Mouse (Mus musculus) testis, adult 2 months (tissue): ENCODE measurements around the gene Slc12a8. TPM values are rescaled to one million over a fixed set of nuclear protein-coding genes. Genes with fewer than 3 reads are reported as not detected.

Source experiments
- H3K27ac ChIP-seq: fragments of 200-500 bp; 2 replicates; pipeline ENCODE4 v1.5.1; 2012; ENCODE audit warnings: low read depth, low read length; ENCODE audit not compliant: control insufficient read depth, insufficient read depth
- H3K27me3 ChIP-seq: fragments of 200-500 bp; 2 replicates; pipeline ENCODE4 v1.6.1; 2012; ENCODE audit warnings: mild to moderate bottlenecking, low read length, moderate library complexity; ENCODE audit not compliant: control insufficient read depth, insufficient read depth
- H3K36me3 ChIP-seq: fragments of 200-500 bp; 2 replicates; pipeline ENCODE4 v1.6.1; 2012; ENCODE audit warnings: mild to moderate bottlenecking, low read length; ENCODE audit not compliant: control insufficient read depth, insufficient read depth
- H3K4me1 ChIP-seq: fragments of 200-500 bp; 2 replicates; pipeline ENCODE4 v1.6.1; 2012; ENCODE audit warnings: low read length; ENCODE audit not compliant: control insufficient read depth, insufficient read depth
- H3K4me3 ChIP-seq: fragments of 200-500 bp; 2 replicates; pipeline ENCODE4 v1.5.1; 2012; ENCODE audit warnings: low read depth, mild to moderate bottlenecking, low read length, moderate library complexity, mixed read lengths; ENCODE audit not compliant: control insufficient read depth
- CTCF ChIP-seq: fragments of 200-500 bp; IDR thresholded peaks from 2 replicates; pipeline ENCODE4 v1.5.1; 2012; ENCODE audit warnings: low read depth, mild to moderate bottlenecking, inconsistent platforms, low read length, moderate library complexity; ENCODE audit not compliant: control insufficient read depth, insufficient read depth, insufficient replicate concordance
- POLR2A ChIP-seq: fragments of 200-500 bp; IDR thresholded peaks from 2 replicates; pipeline ENCODE4 v1.6.1; 2012; ENCODE audit warnings: low read depth, mild to moderate bottlenecking, inconsistent platforms, low read length, moderate library complexity; ENCODE audit not compliant: control insufficient read depth
- polyA plus RNA-seq: library from polyadenylated mRNA; depleted of rRNA; stranded (reverse); fragments of >200 nt; gene quantifications from 2 replicates; pipeline ENCODE4 v1.2.3, GENCODE M21; 2012; rRNA removed

Slc12a8 gene
- polyA plus RNA-seq, 1 experiment: 5.7 TPM

GRCm38 (mm10) chr16:33701872-33702271 lies 184.7 kb downstream of the Slc12a8 start:
- Histone ChIP-seq H3K4me1 (peaks cover 3% of the 10 kb centered on the region; the same call in 1 of the 2 replicates), H3K27me3 (no peaks in the 10 kb centered on the region), H3K36me3 (no peaks in the 10 kb centered on the region), H3K27ac (no peak overlapping the region), H3K4me3 (no peak overlapping the region)
- TF ChIP-seq CTCF: no peak
- TF ChIP-seq POLR2A: no peak

DNA sequence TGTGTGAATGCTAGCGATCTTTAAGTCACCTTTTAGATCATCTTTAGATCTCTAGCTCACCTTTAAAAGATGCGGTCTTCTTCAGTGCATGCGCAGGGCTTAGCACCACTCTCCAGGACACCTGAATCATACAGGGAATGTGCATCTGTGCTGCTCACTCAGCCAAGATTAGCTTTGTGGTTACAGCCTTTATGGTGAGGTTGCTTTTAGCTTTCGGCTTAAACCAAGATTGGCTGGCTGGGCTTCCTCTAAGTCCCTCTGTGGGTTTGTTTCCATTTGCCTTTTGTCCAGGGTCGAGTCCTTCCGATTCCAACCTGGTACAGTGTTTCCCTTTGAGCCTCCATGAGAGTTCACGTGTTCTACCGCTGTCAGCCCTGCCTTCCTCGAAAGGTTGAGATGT lies 187.2 kb downstream of the Slc12a8 start:
- peaks cover 3% of the 10 kb centered on the region; the same call in 1 of the 2 replicates for H3K4me1 ChIP-seq
- no peak for TF ChIP-seq CTCF
- H3K4me3 ChIP-seq: no peak overlapping the region
- no peaks in the 10 kb centered on the region for H3K36me3 ChIP-seq
- no peak overlapping the region for H3K27ac ChIP-seq
- no peaks in the 10 kb centered on the region for H3K27me3 ChIP-seq

GRCm38 (mm10) chr16:33705258-33705657 lies 188.1 kb downstream of the Slc12a8 start:
- Histone ChIP-seq H3K4me1 (peaks cover 3% of the 10 kb centered on the region; the same call in 1 of the 2 replicates), H3K36me3 (no peaks in the 10 kb centered on the region), H3K27me3 (no peaks in the 10 kb centered on the region), H3K27ac (no peak overlapping the region), H3K4me3 (no peak overlapping the region)
- TF ChIP-seq POLR2A (no peak), CTCF (no peak)

GRCm38 (mm10) chr16:33706111-33706890 lies 189.2 kb downstream of the Slc12a8 start:
- TF ChIP-seq POLR2A (no peak), CTCF (peak; percentile 35; the same call in 1 of the 2 replicates)
- Histone ChIP-seq H3K4me1 (no peaks in the 10 kb centered on the region; the same call in 1 of the 2 replicates), H3K27ac (no peak overlapping the region), H3K36me3 (no peaks in the 10 kb centered on the region), H3K4me3 (peak overlapping the region; percentile 4; the same call in 1 of the 2 replicates), H3K27me3 (no peaks in the 10 kb centered on the region)

- TF ChIP-seq CTCF (no peak), POLR2A (no peak)
- H3K36me3 ChIP-seq: no peaks in the 10 kb centered on the region
These were observed 190.9 kb downstream of the Slc12a8 start for GRCm38 (mm10) chr16:33708031-33708430.

DNA sequence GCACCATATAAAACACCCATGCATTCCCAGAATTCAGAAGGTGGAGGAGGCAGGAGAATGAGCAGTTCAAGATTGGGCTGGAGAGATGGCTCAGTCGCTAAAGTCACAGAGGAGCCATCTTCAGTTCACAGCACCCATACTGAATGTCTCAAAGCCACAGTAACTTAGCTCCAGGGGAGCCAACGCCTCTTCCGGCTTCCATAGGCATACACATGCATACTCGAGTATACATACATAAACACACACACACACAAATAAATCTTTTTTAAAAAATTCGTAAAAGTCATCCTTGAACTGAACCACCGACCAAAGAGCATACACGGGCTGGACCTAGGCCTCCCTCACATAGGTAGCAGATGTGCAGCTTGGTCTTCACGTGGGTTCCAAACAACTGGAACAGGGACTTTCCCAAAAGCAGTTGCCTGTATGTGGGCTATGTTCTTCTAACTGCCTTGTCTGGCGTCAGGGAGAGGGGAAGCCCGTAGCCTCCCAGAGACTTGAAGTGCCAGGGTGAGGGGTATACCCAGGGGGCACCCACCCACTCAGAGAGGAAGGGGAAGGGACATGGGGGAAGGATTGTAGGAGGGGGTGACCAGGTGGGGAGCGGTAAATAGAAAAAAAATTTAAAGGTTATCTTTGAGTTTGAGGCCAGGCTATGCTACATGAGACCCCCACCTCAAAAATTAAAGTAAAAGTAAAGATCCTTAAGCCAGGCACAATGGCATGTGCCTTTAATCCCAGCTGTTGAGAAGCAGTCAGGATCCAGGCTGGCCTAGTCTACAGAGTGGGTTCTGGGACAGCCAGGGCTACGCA lies 191.7 kb downstream of the Slc12a8 start:
- H3K27ac ChIP-seq: no peak overlapping the region
- H3K27me3 ChIP-seq: no peaks in the 10 kb centered on the region
- TF ChIP-seq CTCF (no peak), POLR2A (no peak)
- H3K4me1 ChIP-seq: peaks cover 4% of the 10 kb centered on the region
- H3K4me3 ChIP-seq: no peak overlapping the region
- H3K36me3 ChIP-seq: no peaks in the 10 kb centered on the region

More at GRCm38 (mm10) chr16:33708031-33708430, 190.9 kb downstream of the Slc12a8 start:
- Histone ChIP-seq H3K4me1 (no peaks in the 10 kb centered on the region; the same call in none of the 2 replicates), H3K4me3 (no peak overlapping the region), H3K27ac (no peak overlapping the region), H3K27me3 (no peaks in the 10 kb centered on the region)

Other genes with a start within 250 kb of the Slc12a8 start
- gene Zfp148, start 136.5 kb upstream of the Slc12a8 start, polyA plus RNA-seq: 4.6 and 5.4 TPM in 2 replicates
- 11.9 and 12.9 TPM in 2 replicates for gene Heg1, start 167.0 kb downstream of the Slc12a8 start, polyA plus RNA-seq